Mouse (Mus musculus): ENCODE measurements around the gene Cbfa2t3. TPM values are rescaled to one million over a fixed set of nuclear protein-coding genes. Genes with fewer than 3 reads are reported as not detected.

Cbfa2t3 gene
- polyA plus RNA-seq, 1 experiment from 2014 or later = 3.3 TPM

GRCm38 (mm10) chr8:122670718-122671117, 28.2 kb downstream of the Cbfa2t3 start:
- Histone ChIP-seq H3K9ac (ENCODE audit: low read length) (no peak overlapping the region; the same call in 1 of the 2 replicates), H3K4me3 (ENCODE audit: low read depth, low read length) (no peak overlapping the region), H3K9me3 (ENCODE audit: control insufficient read depth, low read length) (no peaks in the 10 kb centered on the region), H3K36me3 (ENCODE audit: control insufficient read depth, insufficient read depth, low read length) (no peaks in the 10 kb centered on the region; the same call in 1 of the 2 replicates), H3K27me3 (ENCODE audit: control insufficient read depth, insufficient read depth, low read length) (peaks cover under 1% of the 10 kb centered on the region), H3K27ac (replicated peaks; ENCODE audit: low read depth, low read length) (no peak overlapping the region), H3K4me1 (ENCODE audit: control insufficient read depth, insufficient read depth, low read length) (peaks cover 32% of the 10 kb centered on the region), H3K4me2 (ENCODE audit: low read depth, severe bottlenecking) (0 out of 2 replicates have a peak overlapping the region, but pooled peaks have one; percentile 1)
- WGBS = 76% methylated on average over 3 of the region's 3 CpGs
- no peak for ATAC-seq (ENCODE audit: insufficient number of reproducible peaks, low FRiP score, low TSS enrichment, low read depth)
- DNase-seq (ENCODE audit: low spot score) = no peak

GRCm38 (mm10) chr8:122670001-122670400, 28.9 kb downstream of the Cbfa2t3 start:
- no peak overlapping the region for H3K9ac ChIP-seq (ENCODE audit: low read length)
- no peak overlapping the region for H3K4me2 ChIP-seq (ENCODE audit: low read depth, severe bottlenecking)
- 17% methylated on average over 11 of the region's 11 CpGs for WGBS
- peak; percentile 36 for DNase-seq (ENCODE audit: low spot score)
- H3K4me3 ChIP-seq (ENCODE audit: low read depth, low read length) = no peak overlapping the region
- H3K27ac ChIP-seq (replicated peaks; ENCODE audit: low read depth, low read length) = no peak overlapping the region
- no peak for ATAC-seq (ENCODE audit: insufficient number of reproducible peaks, low FRiP score, low TSS enrichment, low read depth)
- no peaks in the 10 kb centered on the region; the same call in 1 of the 2 replicates for H3K36me3 ChIP-seq (ENCODE audit: control insufficient read depth, insufficient read depth, low read length)
- no peaks in the 10 kb centered on the region for H3K9me3 ChIP-seq (ENCODE audit: control insufficient read depth, low read length)
- no peaks in the 10 kb centered on the region for H3K27me3 ChIP-seq (ENCODE audit: control insufficient read depth, insufficient read depth, low read length)
- H3K4me1 ChIP-seq (ENCODE audit: control insufficient read depth, insufficient read depth, low read length) = peaks cover 37% of the 10 kb centered on the region

GRCm38 (mm10) chr8:122669370-122669769, 29.5 kb downstream of the Cbfa2t3 start:
- 48% methylated on average over 5 of the region's 5 CpGs for WGBS
- H3K4me1 ChIP-seq (ENCODE audit: control insufficient read depth, insufficient read depth, low read length) = peaks cover 43% of the 10 kb centered on the region

GRCm38 (mm10) chr8:122667854-122668253, 31.1 kb downstream of the Cbfa2t3 start:
- H3K36me3 ChIP-seq (ENCODE audit: control insufficient read depth, insufficient read depth, low read length) = no peaks in the 10 kb centered on the region
- no peaks in the 10 kb centered on the region for H3K27me3 ChIP-seq (ENCODE audit: control insufficient read depth, insufficient read depth, low read length)
- no peak overlapping the region for H3K9ac ChIP-seq (ENCODE audit: low read length)
- no peaks in the 10 kb centered on the region for H3K9me3 ChIP-seq (ENCODE audit: control insufficient read depth, low read length)
- H3K4me3 ChIP-seq (ENCODE audit: low read depth, low read length) = no peak overlapping the region
- DNase-seq (ENCODE audit: low spot score) = no peak
- WGBS = 81% methylated on average over 11 of the region's 11 CpGs
- no peak for ATAC-seq (ENCODE audit: insufficient number of reproducible peaks, low FRiP score, low TSS enrichment, low read depth)
- H3K4me1 ChIP-seq (ENCODE audit: control insufficient read depth, insufficient read depth, low read length) = peaks cover 50% of the 10 kb centered on the region
- H3K27ac ChIP-seq (replicated peaks; ENCODE audit: low read depth, low read length) = no peak overlapping the region
- no peak overlapping the region for H3K4me2 ChIP-seq (ENCODE audit: low read depth, severe bottlenecking)

More at GRCm38 (mm10) chr8:122669370-122669769, 29.5 kb downstream of the Cbfa2t3 start:
- H3K36me3 ChIP-seq (ENCODE audit: control insufficient read depth, insufficient read depth, low read length) = no peaks in the 10 kb centered on the region; the same call in 1 of the 2 replicates
- no peak overlapping the region for H3K9ac ChIP-seq (ENCODE audit: low read length)
- no peak overlapping the region for H3K4me3 ChIP-seq (ENCODE audit: low read depth, low read length)
- H3K4me2 ChIP-seq (ENCODE audit: low read depth, severe bottlenecking) = no peak overlapping the region
- ATAC-seq (ENCODE audit: insufficient number of reproducible peaks, low FRiP score, low TSS enrichment, low read depth) = no peak
- no peaks in the 10 kb centered on the region for H3K9me3 ChIP-seq (ENCODE audit: control insufficient read depth, low read length)
- no peaks in the 10 kb centered on the region for H3K27me3 ChIP-seq (ENCODE audit: control insufficient read depth, insufficient read depth, low read length)
- H3K27ac ChIP-seq (replicated peaks; ENCODE audit: low read depth, low read length) = no peak overlapping the region
- DNase-seq (ENCODE audit: low spot score) = no peak

GRCm38 (mm10) chr8:122666827-122667226, 32.1 kb downstream of the Cbfa2t3 start:
- Histone ChIP-seq H3K4me1 (ENCODE audit: control insufficient read depth, insufficient read depth, low read length) (peaks cover 59% of the 10 kb centered on the region), H3K9me3 (ENCODE audit: control insufficient read depth, low read length) (no peaks in the 10 kb centered on the region), H3K27ac (replicated peaks; ENCODE audit: low read depth, low read length) (peak overlapping the region; percentile 62), H3K4me3 (ENCODE audit: low read depth, low read length) (no peak overlapping the region), H3K36me3 (ENCODE audit: control insufficient read depth, insufficient read depth, low read length) (no peaks in the 10 kb centered on the region), H3K27me3 (ENCODE audit: control insufficient read depth, insufficient read depth, low read length) (no peaks in the 10 kb centered on the region), H3K9ac (ENCODE audit: low read length) (no peak overlapping the region), H3K4me2 (ENCODE audit: low read depth, severe bottlenecking) (0 out of 2 replicates have a peak overlapping the region, but pooled peaks have one; percentile 17)
- WGBS = 35% methylated on average over 12 of the region's 12 CpGs
- DNase-seq (ENCODE audit: low spot score) = peak; percentile 57
- no peak for ATAC-seq (ENCODE audit: insufficient number of reproducible peaks, low FRiP score, low TSS enrichment, low read depth)

- ATAC-seq (ENCODE audit: insufficient number of reproducible peaks, low FRiP score, low TSS enrichment, low read depth) (peak; percentile 23; the same call in 1 of the 2 replicates), DNase-seq (ENCODE audit: low spot score) (no peak)
- 46% methylated on average over 9 of the region's 9 CpGs for WGBS
- Histone ChIP-seq H3K4me2 (ENCODE audit: low read depth, severe bottlenecking) (0 out of 2 replicates have a peak overlapping the region, but pooled peaks have one; percentile 17), H3K4me3 (ENCODE audit: low read depth, low read length) (no peak overlapping the region), H3K27ac (replicated peaks; ENCODE audit: low read depth, low read length) (peak overlapping the region; percentile 62; the same call in 1 of the 2 replicates), H3K27me3 (ENCODE audit: control insufficient read depth, insufficient read depth, low read length) (no peaks in the 10 kb centered on the region), H3K9me3 (ENCODE audit: control insufficient read depth, low read length) (no peaks in the 10 kb centered on the region), H3K36me3 (ENCODE audit: control insufficient read depth, insufficient read depth, low read length) (no peaks in the 10 kb centered on the region), H3K4me1 (ENCODE audit: control insufficient read depth, insufficient read depth, low read length) (peaks cover 64% of the 10 kb centered on the region), H3K9ac (ENCODE audit: low read length) (no peak overlapping the region)
Measured at GRCm38 (mm10) chr8:122666338-122666764, 32.6 kb downstream of the Cbfa2t3 start.

- Histone ChIP-seq H3K4me2 (ENCODE audit: low read depth, severe bottlenecking) (no peak overlapping the region), H3K4me1 (ENCODE audit: control insufficient read depth, insufficient read depth, low read length) (peaks cover 69% of the 10 kb centered on the region), H3K9me3 (ENCODE audit: control insufficient read depth, low read length) (no peaks in the 10 kb centered on the region), H3K27me3 (ENCODE audit: control insufficient read depth, insufficient read depth, low read length) (no peaks in the 10 kb centered on the region), H3K4me3 (ENCODE audit: low read depth, low read length) (no peak overlapping the region), H3K36me3 (ENCODE audit: control insufficient read depth, insufficient read depth, low read length) (no peaks in the 10 kb centered on the region), H3K9ac (ENCODE audit: low read length) (no peak overlapping the region), H3K27ac (replicated peaks; ENCODE audit: low read depth, low read length) (peak overlapping the region; percentile 60)
- 51% methylated on average over 12 of the region's 14 CpGs for WGBS
- DNase-seq (ENCODE audit: low spot score) = peak; percentile 55
- no peak for ATAC-seq (ENCODE audit: insufficient number of reproducible peaks, low FRiP score, low TSS enrichment, low read depth)
Measured at GRCm38 (mm10) chr8:122665667-122666316, 33.1 kb downstream of the Cbfa2t3 start.

GRCm38 (mm10) chr8:122665221-122665620, 33.7 kb downstream of the Cbfa2t3 start:
- Histone ChIP-seq H3K9me3 (ENCODE audit: control insufficient read depth, low read length) (no peaks in the 10 kb centered on the region), H3K27ac (replicated peaks; ENCODE audit: low read depth, low read length) (peak overlapping the region; percentile 60), H3K4me1 (ENCODE audit: control insufficient read depth, insufficient read depth, low read length) (peaks cover 69% of the 10 kb centered on the region), H3K4me3 (ENCODE audit: low read depth, low read length) (no peak overlapping the region), H3K27me3 (ENCODE audit: control insufficient read depth, insufficient read depth, low read length) (no peaks in the 10 kb centered on the region), H3K36me3 (ENCODE audit: control insufficient read depth, insufficient read depth, low read length) (no peaks in the 10 kb centered on the region), H3K9ac (ENCODE audit: low read length) (no peak overlapping the region), H3K4me2 (ENCODE audit: low read depth, severe bottlenecking) (peak overlapping the region; percentile 1; the same call in 1 of the 2 replicates)
- ATAC-seq (ENCODE audit: insufficient number of reproducible peaks, low FRiP score, low TSS enrichment, low read depth) (peak; percentile 53; the same call in 1 of the 2 replicates), DNase-seq (ENCODE audit: low spot score) (peak; percentile 75)
- WGBS = 20% methylated on average over 8 of the region's 8 CpGs

Measured in limb, embryonic 11.5 days (tissue).